Mouse (Mus musculus) bone marrow, adult 2 months (tissue): ENCODE results near the gene Zfp704. TPM values are rescaled to one million over a fixed set of nuclear protein-coding genes. Genes with fewer than 3 reads are reported as not detected.

ENCODE experiments used
- H3K27ac ChIP-seq: fragments of 200-500 bp; 2 replicates; pipeline ENCODE4 v1.5.1; 2012; ENCODE audit warnings: low read depth, mild to moderate bottlenecking, control low read depth, inconsistent platforms, low read length; ENCODE audit not compliant: control insufficient read depth, poor library complexity, insufficient read depth
- H3K4me1 ChIP-seq: fragments of 200-500 bp; 2 replicates; pipeline ENCODE4 v1.6.1; 2011; ENCODE audit warnings: low read length; ENCODE audit not compliant: control insufficient read depth, insufficient read depth
- H3K4me3 ChIP-seq: fragments of 200-500 bp; replicated peaks from 2 replicates; pipeline ENCODE3; 2011; ENCODE audit warnings: mild to moderate bottlenecking, low read depth, low read length, control low read depth; ENCODE audit not compliant: control insufficient read depth
- CTCF ChIP-seq: fragments of 200-500 bp; IDR thresholded peaks from 2 replicates; pipeline ENCODE4 v1.5.1; 2011; ENCODE audit warnings: low read length, control low read depth; ENCODE audit not compliant: control insufficient read depth, insufficient read depth
- POLR2A ChIP-seq: fragments of 200-500 bp; IDR thresholded peaks from 2 replicates; pipeline ENCODE4 v1.6.1; 2011; ENCODE audit warnings: low read depth, mild to moderate bottlenecking, control low read depth, low read length, borderline replicate concordance; ENCODE audit not compliant: control insufficient read depth
- WGBS: fragments of 180-500 bp; shearing (Covaris S2); methylation state at CpG from one replicate; pipeline ENCODE4 v1.1.7; 2018; 5-methylcytosine and 5-hydroxymethylcytosine counted together
- polyA plus RNA-seq: library from polyadenylated mRNA; stranded (reverse); fragments of >200 nt; gene quantifications from 2 replicates; pipeline ENCODE4 v1.2.4, GENCODE M21; 2011; ENCODE audit warnings: low replicate concordance; ENCODE audit not compliant: missing spikeins, insufficient read depth, insufficient read length

The Zfp704 gene
- polyA plus RNA-seq, 1 experiment: 1.2 TPM

- H3K27ac ChIP-seq: no peak overlapping the region
- TF ChIP-seq POLR2A (no peak), CTCF (no peak)
- peaks cover 1% of the 10 kb centered on the region; the same call in 1 of the 2 replicates for H3K4me1 ChIP-seq
- no peak overlapping the region for H3K4me3 ChIP-seq
- WGBS: 82% methylated on average over 27 of the region's 27 CpGs
Observed at GRCm38 (mm10) chr3:9441566-9442540, 168.0 kb downstream of the Zfp704 start.

- no peak overlapping the region for H3K4me3 ChIP-seq
- H3K27ac ChIP-seq: no peak overlapping the region
- TF ChIP-seq CTCF: no peak
- TF ChIP-seq POLR2A: no peak
- WGBS: 65% methylated on average over 6 of the region's 6 CpGs
- peaks cover 1% of the 10 kb centered on the region; the same call in 1 of the 2 replicates for H3K4me1 ChIP-seq
Observed at GRCm38 (mm10) chr3:9440466-9440865, 169.4 kb downstream of the Zfp704 start.

GRCm38 (mm10) chr3:9439619-9440286 is 170.1 kb downstream of the Zfp704 start:
- no peak for TF ChIP-seq CTCF
- no peak for TF ChIP-seq POLR2A

GRCm38 (mm10) chr3:9436256-9436655 is 173.6 kb downstream of the Zfp704 start:
- TF ChIP-seq POLR2A: no peak
- no peak for TF ChIP-seq CTCF
- 73% methylated on average over 6 of the region's 6 CpGs for WGBS
- H3K4me3 ChIP-seq: no peak overlapping the region
- no peak overlapping the region for H3K27ac ChIP-seq
- H3K4me1 ChIP-seq: peaks cover 2% of the 10 kb centered on the region; the same call in 1 of the 2 replicates

More at GRCm38 (mm10) chr3:9439619-9440286, 170.1 kb downstream of the Zfp704 start:
- WGBS: 49% methylated on average over 11 of the region's 11 CpGs
- H3K27ac ChIP-seq: no peak overlapping the region
- peaks cover 1% of the 10 kb centered on the region; the same call in 1 of the 2 replicates for H3K4me1 ChIP-seq
- no peak overlapping the region for H3K4me3 ChIP-seq

GRCm38 (mm10) chr3:9434394-9435175 is 175.3 kb downstream of the Zfp704 start:
- TF ChIP-seq CTCF (no peak), POLR2A (no peak)
- no peak overlapping the region for H3K27ac ChIP-seq
- WGBS: 73% methylated on average over 14 of the region's 14 CpGs
- peaks cover 2% of the 10 kb centered on the region; the same call in 1 of the 2 replicates for H3K4me1 ChIP-seq
- H3K4me3 ChIP-seq: no peak overlapping the region

- 78% methylated on average over 16 of the region's 16 CpGs for WGBS
- Histone ChIP-seq H3K4me3 (no peak overlapping the region), H3K4me1 (peaks cover 1% of the 10 kb centered on the region; the same call in 1 of the 2 replicates), H3K27ac (no peak overlapping the region)
- TF ChIP-seq CTCF: no peak
- no peak for TF ChIP-seq POLR2A
Observed at GRCm38 (mm10) chr3:9432796-9433526, 176.9 kb downstream of the Zfp704 start.

- no peak overlapping the region for H3K4me3 ChIP-seq
- 37% methylated on average over 3 of the region's 3 CpGs for WGBS
- TF ChIP-seq CTCF (no peak), POLR2A (no peak)
- peaks cover 1% of the 10 kb centered on the region; the same call in 1 of the 2 replicates for H3K4me1 ChIP-seq
- no peak overlapping the region for H3K27ac ChIP-seq
Observed at GRCm38 (mm10) chr3:9432226-9432625, 177.7 kb downstream of the Zfp704 start.
